Mouse (Mus musculus) naive thymus-derived CD4-positive, alpha-beta T cell, adult 2 months (primary cell): ENCODE measurements around the gene Hacl1.

Experiments
- DNase-seq: peaks from one replicate; pipeline ENCODE4 v3.0.0-alpha.2; 2011; ENCODE audit warnings: low read depth

Hacl1 gene

GRCm38 (mm10) chr14:31662555-31663211, 21.6 kb upstream of the Hacl1 start:
- DNase-seq, result peak; percentile 44

GRCm38 (mm10) chr14:31661671-31662554, 20.8 kb upstream of the Hacl1 start:
- peak; percentile 86 for DNase-seq

- DNase-seq, result no peak
Observed at GRCm38 (mm10) chr14:31660312-31661093, 19.4 kb upstream of the Hacl1 start.

- no peak for DNase-seq
Observed at GRCm38 (mm10) chr14:31659501-31660181, 18.6 kb upstream of the Hacl1 start.

GRCm38 (mm10) chr14:31658126-31658680, 17.1 kb upstream of the Hacl1 start:
- DNase-seq, result no peak

- DNase-seq, result peak; percentile 86
Observed at GRCm38 (mm10) chr14:31656857-31657645, 16.0 kb upstream of the Hacl1 start.

- DNase-seq, result no peak
Observed at GRCm38 (mm10) chr14:31656386-31656785, 15.3 kb upstream of the Hacl1 start.

GRCm38 (mm10) chr14:31655406-31655805, 14.3 kb upstream of the Hacl1 start:
- no peak for DNase-seq

GRCm38 (mm10) chr14:31654816-31655215, 13.7 kb upstream of the Hacl1 start:
- no peak for DNase-seq

- DNase-seq, result no peak
Observed at GRCm38 (mm10) chr14:31653101-31653875, 12.2 kb upstream of the Hacl1 start.

- no peak for DNase-seq
Observed at GRCm38 (mm10) chr14:31652624-31653023, 11.5 kb upstream of the Hacl1 start.

GRCm38 (mm10) chr14:31652106-31652505, 11.0 kb upstream of the Hacl1 start:
- DNase-seq, result no peak

GRCm38 (mm10) chr14:31651206-31651605, 10.1 kb upstream of the Hacl1 start:
- DNase-seq, result no peak

GRCm38 (mm10) chr14:31650347-31650746, 9.3 kb upstream of the Hacl1 start:
- no peak for DNase-seq

GRCm38 (mm10) chr14:31647991-31648390, 6.9 kb upstream of the Hacl1 start:
- DNase-seq, result no peak

- no peak for DNase-seq
Observed at GRCm38 (mm10) chr14:31645920-31646319, 4.8 kb upstream of the Hacl1 start.

GRCm38 (mm10) chr14:31644931-31645547, 4.0 kb upstream of the Hacl1 start:
- DNase-seq, result peak; percentile 54

GRCm38 (mm10) chr14:31644183-31644830, 3.2 kb upstream of the Hacl1 start:
- no peak for DNase-seq
